Mouse (Mus musculus) layer of hippocampus, postnatal 14 days (tissue): ENCODE measurements around the gene Sdc3. TPM values are rescaled to one million over a fixed set of nuclear protein-coding genes. Genes with fewer than 3 reads are reported as not detected.

Experiments
- DNase-seq, 2 experiments: peaks; one replicate each; pipeline ENCODE4 v3.0.0; 2021 to 2022; ENCODE audit warnings: low spot score in 2 of 2, mixed read lengths in 1 of 2
- long read RNA-seq, 2 experiments: library from polyadenylated mRNA; stranded (forward); transcript quantifications; one replicate each; pipeline ENCODE4 v2.0.0; 2021
- total RNA-seq, 2 experiments: library from RNA; stranded (reverse); gene quantifications; 2 replicates each; pipeline ENCODE4 v1.2.3; 2021

Gene Sdc3
- total RNA-seq, result 100 to 1,000 TPM; 220 to 233 TPM
- long read RNA-seq, experiment 1, full-length matches to known transcripts, result 31 of 91 reads
- long read RNA-seq, experiment 1, partial matches to known transcripts, result 4 of 91 reads
- long read RNA-seq, experiment 1, other reads (novel, unspliced or antisense), result 56 of 91 reads
- long read RNA-seq, experiment 2, full-length matches to known transcripts, result 41 of 102 reads
- long read RNA-seq, experiment 2, partial matches to known transcripts, result 4 of 102 reads
- long read RNA-seq, experiment 2, other reads (novel, unspliced or antisense), result 57 of 102 reads

- DNase-seq, result no peak
Observed at GRCm38 (mm10) chr4:130792376-130793179, at the start of gene Sdc3. Gene Sdc3 (plus strand): TSS chr4:130792537.

GRCm38 (mm10) chr4:130744058-130744457 is 48.3 kb upstream of the Sdc3 start:
- DNase-seq, result no peak

- DNase-seq, result peak; percentile 54 to 88
Observed at GRCm38 (mm10) chr4:130745561-130746306, 46.6 kb upstream of the Sdc3 start.

GRCm38 (mm10) chr4:130749566-130749965 is 42.8 kb upstream of the Sdc3 start:
- DNase-seq, result no peak

GRCm38 (mm10) chr4:130751966-130752365 is 40.4 kb upstream of the Sdc3 start:
- no peak for DNase-seq

GRCm38 (mm10) chr4:130752591-130752990 is 39.7 kb upstream of the Sdc3 start:
- DNase-seq, result no peak

- DNase-seq, result no peak
Observed at GRCm38 (mm10) chr4:130753755-130754154, 38.6 kb upstream of the Sdc3 start.

- DNase-seq, result no peak
Observed at GRCm38 (mm10) chr4:130754776-130755175, 37.6 kb upstream of the Sdc3 start.

- no peak for DNase-seq
Observed at GRCm38 (mm10) chr4:130759875-130760274, 32.5 kb upstream of the Sdc3 start.

- no peak for DNase-seq
Observed at GRCm38 (mm10) chr4:130761809-130762208, 30.5 kb upstream of the Sdc3 start.

- no peak for DNase-seq
Observed at GRCm38 (mm10) chr4:130765399-130766160, 26.8 kb upstream of the Sdc3 start.

GRCm38 (mm10) chr4:130766387-130766786 is 25.9 kb upstream of the Sdc3 start:
- no peak for DNase-seq

- no peak for DNase-seq
Observed at GRCm38 (mm10) chr4:130766926-130767325, 25.4 kb upstream of the Sdc3 start.

- no peak for DNase-seq
Observed at GRCm38 (mm10) chr4:130773899-130774298, 18.4 kb upstream of the Sdc3 start.

GRCm38 (mm10) chr4:130774822-130775221 is 17.5 kb upstream of the Sdc3 start:
- DNase-seq, result no peak

GRCm38 (mm10) chr4:130777647-130778046 is 14.7 kb upstream of the Sdc3 start:
- no peak for DNase-seq

GRCm38 (mm10) chr4:130779037-130779436 is 13.3 kb upstream of the Sdc3 start:
- DNase-seq, result peak in 1 of 2 experiments; percentile 54

- no peak for DNase-seq
Observed at GRCm38 (mm10) chr4:130782492-130782891, 9.8 kb upstream of the Sdc3 start.

GRCm38 (mm10) chr4:130784755-130785154 is 7.6 kb upstream of the Sdc3 start:
- peak in 1 of 2 experiments; percentile 57 for DNase-seq

- no peak for DNase-seq
Observed at GRCm38 (mm10) chr4:130787530-130787929, 4.8 kb upstream of the Sdc3 start.

GRCm38 (mm10) chr4:130790180-130790579 is 2.2 kb upstream of the Sdc3 start:
- DNase-seq, result peak; percentile 90
